Mouse (Mus musculus) liver, embryonic 15.5 days (tissue): Measurements from ENCODE around the gene Itpr2. TPM values are rescaled to one million over a fixed set of nuclear protein-coding genes. Genes with fewer than 3 reads are reported as not detected.

Experiments used
- ATAC-seq: fragments of 200-750 bp; cut with Nextera tagmentation; 2 replicates; pipeline ENCODE4 v1.8.0; 2017; ENCODE audit warnings: moderate number of reproducible peaks, mild to moderate bottlenecking, moderate library complexity; ENCODE audit not compliant: insufficient read depth
- H3K27ac ChIP-seq: fragments of 300-500 bp; sonication (generic); replicated peaks from 2 replicates; pipeline ENCODE4 v1.5.1; 2015; ENCODE audit warnings: mild to moderate bottlenecking, inconsistent platforms
- H3K27me3 ChIP-seq: fragments of 300-500 bp; sonication (generic); 2 replicates; pipeline ENCODE4 v1.6.1; 2015; ENCODE audit warnings: mild to moderate bottlenecking, inconsistent platforms
- H3K36me3 ChIP-seq: fragments of 300-500 bp; sonication (generic); replicated peaks from 2 replicates; pipeline ENCODE4 v1.6.1; 2015; ENCODE audit warnings: moderate library complexity, mild to moderate bottlenecking, inconsistent platforms
- H3K4me1 ChIP-seq: fragments of 300-500 bp; sonication (generic); replicated peaks from 2 replicates; pipeline ENCODE4 v1.6.1; 2015; ENCODE audit warnings: inconsistent platforms
- H3K4me2 ChIP-seq: fragments of 300-500 bp; sonication (generic); 2 replicates; pipeline ENCODE4 v1.6.1; 2015; ENCODE audit warnings: moderate library complexity, mild to moderate bottlenecking, inconsistent platforms
- H3K4me3 ChIP-seq: fragments of 300-500 bp; sonication (generic); replicated peaks from 2 replicates; pipeline ENCODE4 v1.5.1; 2015; ENCODE audit warnings: mild to moderate bottlenecking, inconsistent platforms
- H3K9ac ChIP-seq: fragments of 300-500 bp; sonication (generic); 2 replicates; pipeline ENCODE4 v1.6.1; 2015; ENCODE audit warnings: moderate library complexity, mild to moderate bottlenecking, inconsistent platforms
- H3K9me3 ChIP-seq: fragments of 300-500 bp; sonication (generic); replicated peaks from 2 replicates; pipeline ENCODE4 v1.6.1; 2016; ENCODE audit warnings: inconsistent platforms
- WGBS: fragments of 180-500 bp; shearing (Covaris S2); methylation state at CpG from one replicate; pipeline ENCODE4 v1.1.7; 2015; ENCODE audit warnings: mixed read lengths; ENCODE audit not compliant: insufficient replicate concordance; 5-methylcytosine and 5-hydroxymethylcytosine counted together
- polyA plus RNA-seq: library from polyadenylated mRNA; unstranded; fragments of >200 nt; fragmentation: Nextera tagmentation; extraction: Ambion mirVana; gene quantifications from 2 replicates; pipeline ENCODE4 v1.2.1, GENCODE M21; 2015

Itpr2 gene
- polyA plus RNA-seq, 1 experiment from 2014 or later = 4.2 TPM

- WGBS = 48% methylated on average over 7 of the region's 7 CpGs
Measured at GRCm38 (mm10) chr6:146283981-146284380, 218.0 kb downstream of the Itpr2 start.

GRCm38 (mm10) chr6:146282061-146282659 is 219.9 kb downstream of the Itpr2 start:
- ATAC-seq = no peak
- H3K9me3 ChIP-seq = no peaks in the 10 kb centered on the region
- 58% methylated on average over 7 of the region's 7 CpGs for WGBS
- H3K36me3 ChIP-seq = no peaks in the 10 kb centered on the region
- no peaks in the 10 kb centered on the region for H3K4me1 ChIP-seq
- no peak overlapping the region for H3K9ac ChIP-seq
- no peak overlapping the region for H3K27ac ChIP-seq
- H3K4me3 ChIP-seq = no peak overlapping the region
- no peak overlapping the region for H3K4me2 ChIP-seq
- H3K27me3 ChIP-seq = no peaks in the 10 kb centered on the region

More at GRCm38 (mm10) chr6:146283981-146284380, 218.0 kb downstream of the Itpr2 start:
- no peaks in the 10 kb centered on the region for H3K36me3 ChIP-seq
- H3K4me3 ChIP-seq = no peak overlapping the region
- H3K4me1 ChIP-seq = no peaks in the 10 kb centered on the region
- no peak overlapping the region for H3K27ac ChIP-seq
- H3K4me2 ChIP-seq = no peak overlapping the region
- no peak for ATAC-seq
- no peak overlapping the region for H3K9ac ChIP-seq
- no peaks in the 10 kb centered on the region for H3K9me3 ChIP-seq
- H3K27me3 ChIP-seq = no peaks in the 10 kb centered on the region

- ATAC-seq = no peak
- Histone ChIP-seq H3K27me3 (no peaks in the 10 kb centered on the region), H3K4me1 (no peaks in the 10 kb centered on the region), H3K9me3 (no peaks in the 10 kb centered on the region), H3K9ac (no peak overlapping the region), H3K36me3 (no peaks in the 10 kb centered on the region), H3K4me3 (no peak overlapping the region), H3K27ac (no peak overlapping the region), H3K4me2 (no peak overlapping the region)
- WGBS = 81% methylated on average over 24 of the region's 24 CpGs
Measured at GRCm38 (mm10) chr6:146281176-146281899, 220.7 kb downstream of the Itpr2 start.

- Histone ChIP-seq H3K4me2 (no peak overlapping the region), H3K4me1 (peaks cover 13% of the 10 kb centered on the region), H3K27me3 (no peaks in the 10 kb centered on the region), H3K9me3 (no peaks in the 10 kb centered on the region), H3K27ac (no peak overlapping the region), H3K9ac (no peak overlapping the region), H3K36me3 (no peaks in the 10 kb centered on the region), H3K4me3 (no peak overlapping the region)
- ATAC-seq = no peak
- WGBS = 65% methylated on average over 5 of the region's 5 CpGs
Measured at GRCm38 (mm10) chr6:146273256-146273655, 228.8 kb downstream of the Itpr2 start.

GRCm38 (mm10) chr6:146272253-146273036 is 229.6 kb downstream of the Itpr2 start:
- no peak overlapping the region for H3K4me3 ChIP-seq
- H3K27ac ChIP-seq = no peak overlapping the region
- no peak for ATAC-seq
- H3K4me2 ChIP-seq = no peak overlapping the region
- H3K4me1 ChIP-seq = peaks cover 13% of the 10 kb centered on the region
- no peaks in the 10 kb centered on the region for H3K9me3 ChIP-seq
- H3K36me3 ChIP-seq = no peaks in the 10 kb centered on the region
- no peaks in the 10 kb centered on the region for H3K27me3 ChIP-seq
- WGBS = 64% methylated on average over 5 of the region's 5 CpGs
- H3K9ac ChIP-seq = no peak overlapping the region

- peak; percentile 89 for ATAC-seq
- WGBS = 30% methylated on average over 12 of the region's 12 CpGs
- Histone ChIP-seq H3K4me1 (peaks cover 13% of the 10 kb centered on the region), H3K36me3 (no peaks in the 10 kb centered on the region), H3K27me3 (no peaks in the 10 kb centered on the region), H3K4me2 (0 out of 2 replicates have a peak overlapping the region, but pooled peaks have one; percentile 6), H3K9ac (no peak overlapping the region), H3K27ac (no peak overlapping the region), H3K9me3 (no peaks in the 10 kb centered on the region), H3K4me3 (no peak overlapping the region)
Measured at GRCm38 (mm10) chr6:146270776-146271533, 231.1 kb downstream of the Itpr2 start.

GRCm38 (mm10) chr6:146270162-146270561 is 231.9 kb downstream of the Itpr2 start:
- Histone ChIP-seq H3K27me3 (no peaks in the 10 kb centered on the region), H3K9me3 (no peaks in the 10 kb centered on the region), H3K4me2 (no peak overlapping the region), H3K9ac (no peak overlapping the region), H3K4me1 (peaks cover 13% of the 10 kb centered on the region), H3K36me3 (no peaks in the 10 kb centered on the region), H3K4me3 (no peak overlapping the region), H3K27ac (no peak overlapping the region)
- ATAC-seq = no peak
- 53% methylated on average over 5 of the region's 5 CpGs for WGBS

GRCm38 (mm10) chr6:146269291-146269690 is 232.7 kb downstream of the Itpr2 start:
- Histone ChIP-seq H3K27ac (no peak overlapping the region), H3K36me3 (no peaks in the 10 kb centered on the region), H3K4me2 (no peak overlapping the region), H3K27me3 (no peaks in the 10 kb centered on the region), H3K9me3 (no peaks in the 10 kb centered on the region), H3K9ac (no peak overlapping the region), H3K4me1 (peaks cover 13% of the 10 kb centered on the region), H3K4me3 (no peak overlapping the region)
- WGBS = 71% methylated on average over 5 of the region's 5 CpGs
- no peak for ATAC-seq

GRCm38 (mm10) chr6:146260674-146261376 is 241.2 kb downstream of the Itpr2 start:
- H3K4me2 ChIP-seq = no peak overlapping the region
- H3K27ac ChIP-seq = no peak overlapping the region
- 68% methylated on average over 7 of the region's 7 CpGs for WGBS
- H3K9me3 ChIP-seq = no peaks in the 10 kb centered on the region; the same call in 1 of the 2 replicates
- H3K9ac ChIP-seq = no peak overlapping the region
- no peaks in the 10 kb centered on the region for H3K36me3 ChIP-seq
- H3K4me1 ChIP-seq = peaks cover 15% of the 10 kb centered on the region
- H3K27me3 ChIP-seq = no peaks in the 10 kb centered on the region
- ATAC-seq = no peak
- no peak overlapping the region for H3K4me3 ChIP-seq

- Histone ChIP-seq H3K4me1 (peaks cover 20% of the 10 kb centered on the region), H3K9me3 (no peaks in the 10 kb centered on the region; the same call in 1 of the 2 replicates), H3K4me3 (no peak overlapping the region), H3K9ac (no peak overlapping the region), H3K36me3 (no peaks in the 10 kb centered on the region), H3K27ac (no peak overlapping the region), H3K4me2 (no peak overlapping the region), H3K27me3 (no peaks in the 10 kb centered on the region)
- WGBS = 69% methylated on average over 5 of the region's 5 CpGs
- no peak for ATAC-seq
Measured at GRCm38 (mm10) chr6:146258751-146259150, 243.3 kb downstream of the Itpr2 start.
